Mouse (Mus musculus): ENCODE data around the gene Ttc39d.
A peak's percentile ranks its signal among the peaks of the same experiment; 100 is the strongest.
"Not testable (repeated sequence)": the region's sequence is repeated elsewhere in the genome, so short reads cannot be mapped to it uniquely, and the experiment has no call there.

The Ttc39d gene

GRCm38 (mm10) chr17:80206671-80207581 is at the start of gene Ttc39d, which contains the start of gene Srsf7:
Ttc39d (plus strand) TSS chr17:80207460.
Srsf7 (minus strand) TSS chr17:80207307.
- DNase-seq (ENCODE audit: low spot score in 2 of 2) = peak; percentile 96 to 98

GRCm38 (mm10) chr17:80157489-80157888 is 49.8 kb upstream of the Ttc39d start:
- DNase-seq (ENCODE audit: low spot score in 2 of 2) = no peak

GRCm38 (mm10) chr17:80160454-80160853 is 46.8 kb upstream of the Ttc39d start:
- no peak for DNase-seq (ENCODE audit: low spot score in 2 of 2)

GRCm38 (mm10) chr17:80163991-80164390 is 43.3 kb upstream of the Ttc39d start:
- DNase-seq (ENCODE audit: low spot score in 2 of 2) = no peak

- DNase-seq (ENCODE audit: low spot score in 2 of 2) = no peak
Observed at GRCm38 (mm10) chr17:80165741-80166140, 41.5 kb upstream of the Ttc39d start.

GRCm38 (mm10) chr17:80166346-80166745 is 40.9 kb upstream of the Ttc39d start:
- DNase-seq (ENCODE audit: low spot score in 2 of 2) = no peak

GRCm38 (mm10) chr17:80167436-80167835 is 39.8 kb upstream of the Ttc39d start:
- no peak for DNase-seq (ENCODE audit: low spot score in 2 of 2)

- DNase-seq (ENCODE audit: low spot score in 2 of 2) = no peak
Observed at GRCm38 (mm10) chr17:80167851-80168251, 39.4 kb upstream of the Ttc39d start.

GRCm38 (mm10) chr17:80168425-80169182 is 38.7 kb upstream of the Ttc39d start:
- no peak for DNase-seq (ENCODE audit: low spot score in 2 of 2)

- DNase-seq (ENCODE audit: low spot score in 2 of 2) = no peak
Observed at GRCm38 (mm10) chr17:80169792-80170191, 37.5 kb upstream of the Ttc39d start.

GRCm38 (mm10) chr17:80170951-80171350 is 36.3 kb upstream of the Ttc39d start:
- DNase-seq (ENCODE audit: low spot score in 2 of 2) = no peak

- no peak for DNase-seq (ENCODE audit: low spot score in 2 of 2)
Observed at GRCm38 (mm10) chr17:80171948-80172347, 35.3 kb upstream of the Ttc39d start.

GRCm38 (mm10) chr17:80172761-80173160 is 34.5 kb upstream of the Ttc39d start:
- DNase-seq (ENCODE audit: low spot score in 2 of 2) = no peak

GRCm38 (mm10) chr17:80173708-80174107 is 33.6 kb upstream of the Ttc39d start:
- DNase-seq (ENCODE audit: low spot score in 2 of 2) = no peak

GRCm38 (mm10) chr17:80174146-80174545 is 33.1 kb upstream of the Ttc39d start:
- DNase-seq (ENCODE audit: low spot score in 2 of 2) = no peak

- DNase-seq (ENCODE audit: low spot score in 2 of 2) = no peak
Observed at GRCm38 (mm10) chr17:80174699-80175385, 32.4 kb upstream of the Ttc39d start.

GRCm38 (mm10) chr17:80175386-80175739 is 31.9 kb upstream of the Ttc39d start:
- no peak for DNase-seq (ENCODE audit: low spot score in 2 of 2)

GRCm38 (mm10) chr17:80175966-80176365 is 31.3 kb upstream of the Ttc39d start:
- DNase-seq (ENCODE audit: low spot score in 2 of 2) = no peak

- not testable (repeated sequence) for DNase-seq (ENCODE audit: low spot score in 2 of 2)
Observed at GRCm38 (mm10) chr17:80178846-80179245, 28.4 kb upstream of the Ttc39d start.

- peak; percentile 22 to 62 for DNase-seq (ENCODE audit: low spot score in 2 of 2)
Observed at GRCm38 (mm10) chr17:80179959-80180358, 27.3 kb upstream of the Ttc39d start.

- no peak for DNase-seq (ENCODE audit: low spot score in 2 of 2)
Observed at GRCm38 (mm10) chr17:80180468-80180867, 26.8 kb upstream of the Ttc39d start.

- DNase-seq (ENCODE audit: low spot score in 2 of 2) = no peak
Observed at GRCm38 (mm10) chr17:80183615-80184014, 23.6 kb upstream of the Ttc39d start.
